Mouse (Mus musculus): ENCODE measurements around the gene Txndc17. TPM values are rescaled to one million over a fixed set of nuclear protein-coding genes. Genes with fewer than 3 reads are reported as not detected.

Gene Txndc17
- 391 TPM for polyA plus RNA-seq (2014; fragmentation: Illumina TruSeq; extraction: RNeasy Lipid Tissue Mini Kit (QIAGEN cat#74804); ENCODE audit: low replicate concordance)

DNA sequence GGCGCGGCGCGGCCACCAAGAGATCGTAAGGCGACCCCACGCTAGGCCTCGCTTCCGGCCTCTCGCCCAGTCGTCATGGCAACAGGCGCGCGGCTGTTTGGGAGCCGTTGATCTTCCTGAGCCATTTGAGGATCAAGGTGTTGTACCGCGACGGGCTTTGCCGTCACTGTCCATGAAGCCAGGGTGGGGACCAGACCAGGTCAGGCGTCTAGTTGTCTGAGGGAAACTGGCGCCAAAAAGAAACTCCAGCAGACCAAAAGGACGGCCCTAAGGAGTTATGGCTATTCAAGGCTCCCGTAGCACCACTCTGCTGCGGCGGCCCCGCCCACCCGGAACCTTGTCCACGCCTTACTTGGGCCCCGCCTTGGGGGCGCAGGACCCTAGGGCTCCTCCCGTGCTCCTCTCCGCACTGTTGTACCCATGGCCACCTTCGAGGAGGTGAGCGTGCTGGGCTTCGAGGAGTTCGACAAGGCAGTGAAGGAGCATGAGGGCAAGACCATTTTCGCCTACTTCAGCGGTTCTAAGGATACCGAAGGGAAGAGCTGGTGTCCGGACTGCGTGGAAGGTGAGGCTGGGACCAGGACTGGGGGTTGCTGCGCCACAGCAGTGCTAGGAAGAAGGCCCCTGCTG lies at the start of gene Txndc17, which contains the start of gene 4933427D14Rik:
Txndc17 (plus strand) TSS at position 344 of the 630 bp plus-strand sequence.
4933427D14Rik (minus strand) TSS at position 256 of the 630 bp plus-strand sequence.

DNA sequence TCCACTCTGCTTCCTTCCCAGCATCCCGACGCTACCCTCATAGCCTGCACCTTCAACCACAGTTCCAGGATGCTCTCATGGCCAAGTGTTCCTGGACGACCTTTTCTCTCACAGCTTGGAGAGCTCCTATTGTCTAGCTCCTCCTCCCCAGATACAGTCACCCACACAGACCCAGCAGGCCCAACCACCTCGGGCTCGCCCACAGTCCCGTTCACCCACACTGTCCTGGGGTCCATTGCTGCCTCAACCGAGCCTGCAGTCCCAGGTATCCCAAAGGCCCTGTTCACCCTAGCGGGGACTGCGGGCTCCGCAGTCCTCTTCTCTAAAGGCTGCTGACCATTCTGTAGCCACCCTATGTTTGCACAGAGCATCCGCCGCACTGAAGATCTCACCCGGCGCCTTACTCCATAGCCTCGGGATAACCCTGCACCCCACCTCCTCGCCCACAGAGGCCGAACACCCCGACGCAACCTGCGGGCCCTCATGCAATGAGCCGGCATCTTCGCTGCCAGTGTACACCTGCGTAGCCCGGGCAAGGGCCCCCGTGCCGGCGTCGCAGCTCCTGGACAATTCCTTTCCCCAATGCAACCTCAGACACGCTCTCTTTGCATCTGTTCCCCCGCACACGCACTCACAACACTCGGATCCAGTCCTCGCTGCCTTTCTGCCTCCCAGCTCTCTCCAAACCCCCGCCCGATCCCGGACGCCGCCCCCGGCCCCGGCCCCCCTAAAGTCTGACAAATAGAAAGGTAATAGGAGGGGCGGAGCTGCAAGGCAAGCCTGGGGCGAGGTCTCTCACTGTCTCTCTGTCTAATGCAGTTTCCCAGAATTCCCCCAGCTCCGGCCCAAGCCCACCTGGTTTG lies 775 bp upstream of the Txndc17 start, which contains the start of gene Gm43951:
Gm43951 (minus strand) TSS at position 500 of the 863 bp plus-strand sequence.

DNA sequence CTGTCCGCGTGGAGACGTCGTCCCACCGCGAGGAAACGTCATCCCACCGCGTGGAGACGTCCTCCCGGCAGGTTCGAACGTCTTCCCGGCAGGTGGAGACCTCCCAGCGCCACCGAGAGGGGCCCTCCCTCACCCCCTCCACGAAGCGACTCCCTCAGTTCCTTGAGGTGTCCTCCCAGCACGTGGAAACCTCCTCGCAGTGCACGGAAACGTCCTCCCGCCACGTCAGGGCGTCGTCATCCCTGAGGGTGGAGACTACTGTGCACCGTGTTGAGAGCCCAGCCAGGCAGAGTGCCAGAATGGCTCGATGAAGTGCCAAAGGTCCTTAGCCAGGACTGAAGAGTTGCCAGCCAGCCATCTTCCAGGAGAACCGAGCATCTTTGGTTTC lies 8.1 kb downstream of the Txndc17 start, which contains the start of gene Med31:
Med31 (minus strand) TSS at position 183 of the 388 bp plus-strand sequence.

Other genes starting within 250 kb of the Txndc17 start
- gene Aipl1, start 170.0 kb upstream of the Txndc17 start, polyA plus RNA-seq (2014; fragmentation: Illumina TruSeq; extraction: RNeasy Lipid Tissue Mini Kit (QIAGEN cat#74804); ENCODE audit: low replicate concordance) = not detected
- gene Pimreg, start 165.5 kb upstream of the Txndc17 start, polyA plus RNA-seq (2014; fragmentation: Illumina TruSeq; extraction: RNeasy Lipid Tissue Mini Kit (QIAGEN cat#74804); ENCODE audit: low replicate concordance) = not detected
- 0.33 TPM for gene Pitpnm3, start 71.8 kb upstream of the Txndc17 start, polyA plus RNA-seq (2014; fragmentation: Illumina TruSeq; extraction: RNeasy Lipid Tissue Mini Kit (QIAGEN cat#74804); ENCODE audit: low replicate concordance)
- not detected for gene Gm43951, start 707 bp upstream of the Txndc17 start, polyA plus RNA-seq (2014; fragmentation: Illumina TruSeq; extraction: RNeasy Lipid Tissue Mini Kit (QIAGEN cat#74804); ENCODE audit: low replicate concordance)
- gene 4933427D14Rik, start 88 bp upstream of the Txndc17 start, polyA plus RNA-seq (2014; fragmentation: Illumina TruSeq; extraction: RNeasy Lipid Tissue Mini Kit (QIAGEN cat#74804); ENCODE audit: low replicate concordance) = 10.7 TPM
- 11.3 TPM for gene Med31, start 8.0 kb downstream of the Txndc17 start, polyA plus RNA-seq (2014; fragmentation: Illumina TruSeq; extraction: RNeasy Lipid Tissue Mini Kit (QIAGEN cat#74804); ENCODE audit: low replicate concordance)
- gene Slc13a5, start 59.7 kb downstream of the Txndc17 start, polyA plus RNA-seq (2014; fragmentation: Illumina TruSeq; extraction: RNeasy Lipid Tissue Mini Kit (QIAGEN cat#74804); ENCODE audit: low replicate concordance) = not detected
- 56.3 TPM for gene Xaf1, start 94.1 kb downstream of the Txndc17 start, polyA plus RNA-seq (2014; fragmentation: Illumina TruSeq; extraction: RNeasy Lipid Tissue Mini Kit (QIAGEN cat#74804); ENCODE audit: low replicate concordance)
- gene Fbxo39, start 106.9 kb downstream of the Txndc17 start, polyA plus RNA-seq (2014; fragmentation: Illumina TruSeq; extraction: RNeasy Lipid Tissue Mini Kit (QIAGEN cat#74804); ENCODE audit: low replicate concordance) = not detected
- not detected for gene Tekt1, start 154.9 kb downstream of the Txndc17 start, polyA plus RNA-seq (2014; fragmentation: Illumina TruSeq; extraction: RNeasy Lipid Tissue Mini Kit (QIAGEN cat#74804); ENCODE audit: low replicate concordance)
- gene Smtnl2, start 204.2 kb downstream of the Txndc17 start, polyA plus RNA-seq (2014; fragmentation: Illumina TruSeq; extraction: RNeasy Lipid Tissue Mini Kit (QIAGEN cat#74804); ENCODE audit: low replicate concordance) = 0.74 TPM
- gene Ggt6, start 228.0 kb downstream of the Txndc17 start, polyA plus RNA-seq (2014; fragmentation: Illumina TruSeq; extraction: RNeasy Lipid Tissue Mini Kit (QIAGEN cat#74804); ENCODE audit: low replicate concordance) = 0.37 TPM
- gene Mybbp1a, start 233.8 kb downstream of the Txndc17 start, polyA plus RNA-seq (2014; fragmentation: Illumina TruSeq; extraction: RNeasy Lipid Tissue Mini Kit (QIAGEN cat#74804); ENCODE audit: low replicate concordance) = 13.8 TPM

All from small intestine, adult 10 weeks (tissue).